Mouse (Mus musculus) kidney, adult 9 months (tissue): ENCODE results near the gene Gm20594.

Experiments used
- DNase-seq: peaks from one replicate; pipeline ENCODE4 v3.0.0; 2022

Gene Gm20594

DNA sequence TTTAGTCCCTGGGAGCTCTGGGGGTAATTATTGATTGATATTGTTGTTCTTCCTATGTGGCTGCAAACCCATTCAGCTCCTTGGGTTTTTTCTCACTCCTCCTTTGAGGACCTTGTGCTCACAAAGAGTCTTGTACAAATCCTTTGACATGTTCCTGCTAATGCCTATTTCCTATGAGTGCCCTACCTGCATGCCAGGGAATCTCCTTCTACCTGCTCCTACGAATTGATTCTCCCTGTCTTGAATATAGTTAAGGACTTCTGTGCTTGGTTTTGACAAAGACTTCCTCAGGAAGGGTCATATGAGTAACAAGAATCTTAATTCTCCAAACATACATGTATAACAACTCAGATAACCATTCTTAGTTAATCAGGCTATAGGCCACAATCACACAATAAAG is at the start of gene Gm20594:
Gene Gm20594 (plus strand): TSS at position 301 of the 400 bp plus-strand sequence.
- no peak for DNase-seq

DNA sequence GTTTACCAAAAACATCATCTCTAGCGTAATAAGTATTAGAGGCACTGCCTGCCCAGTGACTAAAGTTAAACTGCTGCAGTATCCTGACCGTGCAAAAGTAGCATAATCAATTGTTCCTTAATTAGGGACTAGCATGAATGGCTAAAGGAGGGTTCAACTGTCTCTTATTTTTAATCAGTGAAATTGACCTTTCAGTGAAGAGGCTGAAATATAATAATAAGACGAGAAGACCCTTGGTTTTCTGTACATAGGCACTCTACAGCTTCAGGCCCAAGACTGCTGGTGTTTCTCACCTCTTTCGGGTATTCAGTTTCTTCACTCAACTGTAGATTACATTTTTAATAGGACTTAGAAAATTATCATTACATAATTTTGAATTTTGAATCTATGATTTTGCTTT is 398 bp downstream of the Gm20594 start:
- no peak for DNase-seq

DNA sequence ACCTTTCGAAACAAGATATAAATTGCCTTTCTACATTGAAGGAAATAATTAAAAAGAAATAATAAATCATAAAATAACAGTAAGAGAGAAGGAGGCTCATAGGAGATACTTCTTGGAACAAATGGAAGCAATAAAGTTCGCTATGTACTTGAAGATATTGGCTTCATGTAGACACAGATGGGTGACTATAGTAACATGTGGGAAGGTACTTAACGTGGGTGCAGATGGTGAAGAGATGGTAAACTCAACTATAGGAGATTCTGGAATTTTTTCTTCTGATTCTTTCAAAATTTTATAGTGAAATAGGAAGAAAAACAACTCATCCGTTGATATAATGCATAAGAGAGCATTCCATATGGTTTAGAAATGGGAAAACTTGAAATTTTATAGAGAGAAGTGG is 16.1 kb downstream of the Gm20594 start:
- DNase-seq, result no peak

DNA sequence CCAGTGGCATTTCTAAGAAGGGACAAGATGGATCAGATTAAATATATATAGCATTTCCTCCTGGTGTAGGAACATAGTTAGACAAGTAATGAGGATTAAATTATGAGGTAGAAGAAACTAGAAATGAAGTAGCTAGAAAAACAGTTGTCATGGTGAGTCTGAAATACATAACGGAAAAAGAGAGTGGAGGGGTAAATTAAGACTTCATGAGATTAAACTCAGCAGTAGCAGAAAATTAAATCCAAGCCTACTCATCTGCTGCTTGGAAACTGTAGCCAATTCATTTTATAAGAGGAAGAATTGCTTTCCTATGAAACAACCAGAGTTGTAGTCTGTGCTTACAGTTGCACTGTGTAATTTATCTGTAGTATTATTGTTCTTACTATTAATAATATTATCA is 29.1 kb downstream of the Gm20594 start:
- DNase-seq, result no peak
